Mouse (Mus musculus): ENCODE measurements at regions not wholly inside any gene's neighbourhood (a gene's known extent, or its start where the extent isn't known, plus 50 kb on each side); places are given as distances from the start of the nearest gene placed in this dataset.

DNA sequence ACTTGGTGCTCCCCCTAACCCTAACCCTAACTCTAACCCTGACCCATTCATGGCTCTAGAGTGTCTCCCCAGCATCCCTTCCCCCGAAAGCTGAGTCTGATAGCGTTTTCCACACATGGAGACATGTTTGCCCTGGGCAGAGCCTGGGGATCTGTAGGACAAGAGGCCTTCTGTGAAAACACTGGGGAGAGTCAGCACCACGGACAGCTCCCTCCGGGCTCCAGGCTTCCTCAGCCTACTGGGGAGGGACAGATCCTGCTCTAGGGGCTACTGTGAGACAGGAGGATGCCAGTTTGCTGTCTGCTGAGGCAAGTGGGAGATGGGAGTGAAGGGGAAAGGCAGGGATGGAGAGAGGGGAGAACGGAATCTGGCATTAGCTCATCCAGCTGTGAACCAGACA, 111.5 kb upstream of the Igsf21 start:
- Histone ChIP-seq H3K27ac (ENCODE audit: insufficient read depth, low read depth, low read length, poor library complexity, severe bottlenecking) (no peak overlapping the region), H3K4me3 (ENCODE audit: insufficient read depth in 1 of 2, low read depth in 1 of 2, low read length in 2 of 2, poor library complexity in 1 of 2, severe bottlenecking in 1 of 2) (no peak overlapping the region), H3K9me3 (ENCODE audit: control insufficient read depth, insufficient read depth, low read depth, low read length) (no peaks in the 10 kb centered on the region), H3K4me1 (ENCODE audit: control insufficient read depth in 2 of 2, insufficient read depth in 2 of 2, low read length in 2 of 2, poor library complexity in 1 of 2) (no peaks in the 10 kb centered on the region), H3K36me3 (ENCODE audit: control insufficient read depth, insufficient read depth, low read length, poor library complexity, severe bottlenecking) (no peaks in the 10 kb centered on the region), H3K9ac (ENCODE audit: insufficient read depth, low read depth, low read length, poor library complexity, severe bottlenecking) (no peak overlapping the region)
- no peak for TF ChIP-seq CHD2 (IDR thresholded peaks at IDR 0.05; ENCODE audit: low read depth, low read length)
- TF ChIP-seq ZC3H11A (IDR thresholded peaks at IDR 0.05; ENCODE audit: borderline replicate concordance, low read depth, low read length), result no peak
- TF ChIP-seq HCFC1 (IDR thresholded peaks at IDR 0.05; ENCODE audit: borderline replicate concordance, insufficient read depth, low read length), result no peak
- no peak for TF ChIP-seq ZNF384 (IDR thresholded peaks at IDR 0.05; ENCODE audit: low read depth, low read length)
- no peak for TF ChIP-seq MAFK (IDR thresholded peaks at IDR 0.05; ENCODE audit: insufficient read depth, low read depth, low read length)
- DNase-seq (ENCODE audit: low read depth, low spot score), result peak; percentile 75
- in situ Hi-C loops (cut with MboI; ENCODE audit: low sequenced_read_pairs in 2 of 2, unreplicated experiment in 2 of 2), result no loop called here

GRCm38 (mm10) chr4:140355144-140355550, 108.6 kb upstream of the Igsf21 start:
- in situ Hi-C loops (cut with MboI; ENCODE audit: low sequenced_read_pairs in 2 of 2, unreplicated experiment in 2 of 2), result no loop called here
- Histone ChIP-seq H3K36me3 (ENCODE audit: control insufficient read depth, insufficient read depth, low read length, poor library complexity, severe bottlenecking) (no peaks in the 10 kb centered on the region), H3K4me1 (ENCODE audit: control insufficient read depth in 2 of 2, insufficient read depth in 2 of 2, low read length in 2 of 2, poor library complexity in 1 of 2) (no peaks in the 10 kb centered on the region), H3K9ac (ENCODE audit: insufficient read depth, low read depth, low read length, poor library complexity, severe bottlenecking) (no peak overlapping the region), H3K4me3 (ENCODE audit: insufficient read depth in 1 of 2, low read depth in 1 of 2, low read length in 2 of 2, poor library complexity in 1 of 2, severe bottlenecking in 1 of 2) (no peak overlapping the region), H3K9me3 (ENCODE audit: control insufficient read depth, insufficient read depth, low read depth, low read length) (no peaks in the 10 kb centered on the region), H3K27ac (ENCODE audit: insufficient read depth, low read depth, low read length, poor library complexity, severe bottlenecking) (no peak overlapping the region)
- TF ChIP-seq MAFK (IDR thresholded peaks at IDR 0.05; ENCODE audit: insufficient read depth, low read depth, low read length) (no peak), CHD2 (IDR thresholded peaks at IDR 0.05; ENCODE audit: low read depth, low read length) (no peak), ZNF384 (IDR thresholded peaks at IDR 0.05; ENCODE audit: low read depth, low read length) (no peak)
- no peak for DNase-seq (ENCODE audit: low read depth, low spot score)

DNA sequence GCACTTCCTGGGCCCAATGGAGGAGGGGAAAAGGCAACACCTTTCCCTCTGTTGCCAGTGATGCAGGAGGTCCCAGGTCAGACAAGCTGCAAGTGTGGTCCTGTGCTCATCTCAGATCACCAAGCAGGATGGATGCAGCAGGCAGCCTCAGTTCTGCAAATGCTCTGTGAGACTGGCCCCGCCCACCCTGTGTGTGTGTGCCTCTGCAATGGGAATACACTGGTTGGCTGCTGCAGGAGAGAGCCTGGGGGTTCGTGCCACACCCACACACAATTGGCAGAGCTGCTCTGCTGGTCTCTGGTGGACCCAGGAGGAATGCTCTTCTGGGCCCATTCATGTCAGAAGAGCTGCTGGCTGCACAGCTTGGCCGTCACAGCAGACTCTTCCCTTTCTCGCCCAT, 102.2 kb upstream of the Igsf21 start:
- H3K4me3 ChIP-seq (ENCODE audit: insufficient read depth in 1 of 2, low read depth in 1 of 2, low read length in 2 of 2, poor library complexity in 1 of 2, severe bottlenecking in 1 of 2), result no peak overlapping the region
- no peak for TF ChIP-seq MAFK (IDR thresholded peaks at IDR 0.05; ENCODE audit: insufficient read depth, low read depth, low read length)
- no peak for TF ChIP-seq CHD2 (IDR thresholded peaks at IDR 0.05; ENCODE audit: low read depth, low read length)
- TF ChIP-seq ZNF384 (IDR thresholded peaks at IDR 0.05; ENCODE audit: low read depth, low read length), result no peak
- TF ChIP-seq ZC3H11A (IDR thresholded peaks at IDR 0.05; ENCODE audit: borderline replicate concordance, low read depth, low read length), result no peak
- TF ChIP-seq HCFC1 (IDR thresholded peaks at IDR 0.05; ENCODE audit: borderline replicate concordance, insufficient read depth, low read length), result no peak
- no peaks in the 10 kb centered on the region for H3K4me1 ChIP-seq (ENCODE audit: control insufficient read depth in 2 of 2, insufficient read depth in 2 of 2, low read length in 2 of 2, poor library complexity in 1 of 2)
- in situ Hi-C loops (cut with MboI; ENCODE audit: low sequenced_read_pairs in 2 of 2, unreplicated experiment in 2 of 2), result no loop called here
- H3K9ac ChIP-seq (ENCODE audit: insufficient read depth, low read depth, low read length, poor library complexity, severe bottlenecking), result no peak overlapping the region
- H3K9me3 ChIP-seq (ENCODE audit: control insufficient read depth, insufficient read depth, low read depth, low read length), result no peaks in the 10 kb centered on the region
- DNase-seq (ENCODE audit: low read depth, low spot score), result no peak
- no peaks in the 10 kb centered on the region for H3K36me3 ChIP-seq (ENCODE audit: control insufficient read depth, insufficient read depth, low read length, poor library complexity, severe bottlenecking)
- H3K27ac ChIP-seq (ENCODE audit: insufficient read depth, low read depth, low read length, poor library complexity, severe bottlenecking), result no peak overlapping the region

DNA sequence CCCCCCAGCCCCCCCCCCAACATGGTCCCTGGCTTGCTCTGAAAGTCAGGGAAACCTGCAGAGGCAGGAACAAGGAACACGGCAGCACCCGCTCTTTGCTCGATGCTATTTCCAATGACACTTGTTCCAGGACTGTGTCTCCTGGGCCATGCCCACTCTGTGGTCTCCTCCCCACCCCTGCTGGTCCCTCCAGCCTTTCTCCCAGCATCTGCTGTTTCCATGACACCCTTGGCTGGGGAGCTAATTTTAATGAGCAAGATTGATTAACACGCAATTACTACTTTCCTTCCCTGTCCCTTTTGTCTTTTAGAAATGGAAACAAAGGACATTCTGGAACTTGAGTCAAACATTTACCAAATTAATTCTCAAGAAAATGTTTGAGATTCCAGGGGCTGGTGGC, 83.6 kb upstream of the Igsf21 start:
- in situ Hi-C loops (cut with MboI; ENCODE audit: low sequenced_read_pairs in 2 of 2, unreplicated experiment in 2 of 2), result no loop called here
- H3K9me3 ChIP-seq (ENCODE audit: control insufficient read depth, insufficient read depth, low read depth, low read length), result no peaks in the 10 kb centered on the region
- no peak for DNase-seq (ENCODE audit: low read depth, low spot score)
- no peak overlapping the region for H3K9ac ChIP-seq (ENCODE audit: insufficient read depth, low read depth, low read length, poor library complexity, severe bottlenecking)
- H3K27ac ChIP-seq (ENCODE audit: insufficient read depth, low read depth, low read length, poor library complexity, severe bottlenecking), result no peak overlapping the region
- H3K4me1 ChIP-seq (ENCODE audit: control insufficient read depth in 2 of 2, insufficient read depth in 2 of 2, low read length in 2 of 2, poor library complexity in 1 of 2), result no peaks in the 10 kb centered on the region
- TF ChIP-seq ZNF384 (IDR thresholded peaks at IDR 0.05; ENCODE audit: low read depth, low read length) (no peak), MAFK (IDR thresholded peaks at IDR 0.05; ENCODE audit: insufficient read depth, low read depth, low read length) (no peak), HCFC1 (IDR thresholded peaks at IDR 0.05; ENCODE audit: borderline replicate concordance, insufficient read depth, low read length) (no peak), CHD2 (IDR thresholded peaks at IDR 0.05; ENCODE audit: low read depth, low read length) (no peak), ZC3H11A (IDR thresholded peaks at IDR 0.05; ENCODE audit: borderline replicate concordance, low read depth, low read length) (no peak)
- H3K4me3 ChIP-seq (ENCODE audit: insufficient read depth in 1 of 2, low read depth in 1 of 2, low read length in 2 of 2, poor library complexity in 1 of 2, severe bottlenecking in 1 of 2), result no peak overlapping the region
- no peaks in the 10 kb centered on the region for H3K36me3 ChIP-seq (ENCODE audit: control insufficient read depth, insufficient read depth, low read length, poor library complexity, severe bottlenecking)

Data from ES-E14 (cell line).